Mouse (Mus musculus) heart, embryonic 10.5 days (tissue): ENCODE results near the gene Echdc3. TPM values are rescaled to one million over a fixed set of nuclear protein-coding genes. Genes with fewer than 3 reads are reported as not detected.
A peak's percentile ranks its signal among the peaks of the same experiment; 100 is the strongest.

Experiments used
- DNase-seq: peaks from one replicate; pipeline ENCODE4 v3.0.0-alpha.2; 2017; ENCODE audit warnings: low spot score
- H3K27ac ChIP-seq: fragments of 300-500 bp; sonication (generic); 2 replicates; pipeline ENCODE4 v1.5.1; 2016; ENCODE audit warnings: mild to moderate bottlenecking
- H3K27me3 ChIP-seq: fragments of 300-500 bp; sonication (generic); 2 replicates; pipeline ENCODE4 v1.6.1; 2016; ENCODE audit warnings: mild to moderate bottlenecking; ENCODE audit not compliant: poor library complexity, insufficient read depth, severe bottlenecking
- H3K36me3 ChIP-seq: fragments of 300-500 bp; sonication (generic); 2 replicates; pipeline ENCODE4 v1.6.1; 2016; ENCODE audit warnings: mild to moderate bottlenecking, moderate library complexity
- H3K4me1 ChIP-seq: fragments of 300-500 bp; sonication (generic); 2 replicates; pipeline ENCODE4 v1.6.1; 2016; ENCODE audit warnings: mild to moderate bottlenecking
- H3K4me3 ChIP-seq: fragments of 300-500 bp; sonication (generic); 2 replicates; pipeline ENCODE4 v1.5.1; 2016; ENCODE audit warnings: mild to moderate bottlenecking, moderate library complexity
- H3K9me3 ChIP-seq: fragments of 300-500 bp; sonication (generic); 2 replicates; pipeline ENCODE4 v1.6.1; 2016; ENCODE audit warnings: mild to moderate bottlenecking, moderate library complexity
- WGBS: fragments of 180-500 bp; shearing (Covaris S2); methylation state at CpG from one replicate; pipeline ENCODE4 v1.1.7; 2016; 5-methylcytosine and 5-hydroxymethylcytosine counted together
- polyA plus RNA-seq: library from polyadenylated mRNA; unstranded; fragments of >200 nt; fragmentation: Nextera tagmentation; extraction: Ambion mirVana; gene quantifications from 2 replicates; pipeline ENCODE4 v1.2.1, GENCODE M21; 2016

The Echdc3 gene
- polyA plus RNA-seq, 1 experiment from 2014 or later: 7.2 TPM

- Histone ChIP-seq H3K36me3 (no peaks in the 10 kb centered on the region), H3K4me1 (peaks cover 40% of the 10 kb centered on the region), H3K27me3 (no peaks in the 10 kb centered on the region), H3K27ac (no peak overlapping the region; the same call in 1 of the 2 replicates), H3K4me3 (no peak overlapping the region), H3K9me3 (no peaks in the 10 kb centered on the region)
- WGBS: 86% methylated on average over 3 of the region's 3 CpGs
- no peak for DNase-seq
These were observed 3.1 kb downstream of the Echdc3 start for GRCm38 (mm10) chr2:6209746-6210145.

DNA sequence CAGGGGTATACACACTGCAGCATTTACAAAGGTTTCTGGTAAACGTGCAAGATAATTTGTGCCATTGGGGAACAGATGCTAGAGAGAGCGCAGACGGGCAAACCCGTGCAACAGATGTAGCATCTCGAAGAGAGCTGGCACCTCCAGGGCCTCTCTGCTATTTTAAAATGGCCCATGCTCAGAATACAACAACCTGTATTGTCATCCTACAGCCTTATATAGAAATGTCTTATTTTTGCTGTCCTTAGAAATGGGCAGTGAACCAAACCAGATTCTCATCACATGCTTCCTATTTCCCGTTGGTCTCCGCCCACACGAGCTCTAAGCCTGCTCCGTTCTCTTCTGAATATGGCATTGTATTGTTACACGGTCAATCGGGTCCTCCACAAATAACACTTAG, 3.7 kb downstream of the Echdc3 start:
- Histone ChIP-seq H3K4me1 (peaks cover 40% of the 10 kb centered on the region), H3K36me3 (no peaks in the 10 kb centered on the region), H3K27ac (peak overlapping the region; percentile 62), H3K4me3 (no peak overlapping the region), H3K27me3 (no peaks in the 10 kb centered on the region), H3K9me3 (no peaks in the 10 kb centered on the region)
- no peak for DNase-seq
- WGBS: 74% methylated on average over 11 of the region's 11 CpGs

DNA sequence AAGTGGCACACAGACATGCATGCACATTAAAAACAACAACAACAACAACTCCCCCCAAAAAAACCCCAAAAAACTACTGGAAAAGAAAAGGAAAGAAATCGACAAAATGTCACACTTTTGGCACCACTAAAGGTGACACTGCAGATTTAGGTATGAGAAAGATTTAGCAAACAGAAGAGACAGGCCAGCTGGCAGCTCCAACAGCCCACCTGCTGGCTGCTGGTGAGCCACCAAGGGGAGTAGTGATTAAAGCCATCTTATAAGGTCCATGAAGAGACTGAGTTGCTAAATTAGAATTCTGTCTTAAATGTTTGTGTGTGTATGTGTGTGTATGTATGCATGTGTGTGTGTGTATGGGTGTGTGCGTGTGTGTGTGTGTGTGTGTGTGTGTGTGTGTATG, 5.1 kb downstream of the Echdc3 start:
- H3K4me1 ChIP-seq: peaks cover 38% of the 10 kb centered on the region
- H3K27me3 ChIP-seq: no peaks in the 10 kb centered on the region
- H3K4me3 ChIP-seq: no peak overlapping the region
- no peak for DNase-seq
- H3K36me3 ChIP-seq: no peaks in the 10 kb centered on the region
- no peak overlapping the region for H3K27ac ChIP-seq
- H3K9me3 ChIP-seq: no peaks in the 10 kb centered on the region
- WGBS: 73% methylated on average over 2 of the region's 2 CpGs

DNA sequence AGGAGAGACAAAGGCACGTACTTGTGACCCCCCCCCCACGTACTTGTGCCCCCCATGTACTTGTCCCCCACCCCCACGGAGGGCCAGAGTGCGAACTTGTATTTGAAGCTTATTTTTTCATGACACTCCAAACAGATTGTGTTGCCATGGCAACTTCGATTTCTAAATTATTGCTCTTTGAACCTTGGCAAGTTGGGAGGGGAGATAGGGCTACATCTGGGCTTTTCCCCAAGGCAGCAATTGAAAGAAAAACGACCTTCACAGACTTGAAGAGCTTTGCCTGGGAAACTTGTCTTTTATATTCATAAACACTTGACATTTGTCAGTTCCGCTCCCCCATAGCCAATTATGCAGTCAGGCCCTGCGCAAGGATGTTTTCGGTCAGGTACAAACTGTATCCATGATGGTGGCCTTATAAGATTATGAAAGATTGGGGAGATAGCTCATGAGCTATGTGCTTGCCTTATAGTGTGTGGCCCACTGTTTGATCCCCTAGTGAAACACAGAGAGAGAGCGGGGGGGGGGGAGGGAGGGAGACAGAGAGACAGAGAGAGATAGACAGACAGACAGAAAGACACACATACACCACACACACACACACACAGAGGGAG, 16.4 kb downstream of the Echdc3 start:
- Histone ChIP-seq H3K27me3 (peaks cover 4% of the 10 kb centered on the region; the same call in 1 of the 2 replicates), H3K4me3 (no peak overlapping the region), H3K4me1 (peaks cover 14% of the 10 kb centered on the region; the same call in 1 of the 2 replicates), H3K27ac (no peak overlapping the region), H3K9me3 (no peaks in the 10 kb centered on the region), H3K36me3 (no peaks in the 10 kb centered on the region)
- DNase-seq: no peak
- 68% methylated on average over 10 of the region's 10 CpGs for WGBS

DNA sequence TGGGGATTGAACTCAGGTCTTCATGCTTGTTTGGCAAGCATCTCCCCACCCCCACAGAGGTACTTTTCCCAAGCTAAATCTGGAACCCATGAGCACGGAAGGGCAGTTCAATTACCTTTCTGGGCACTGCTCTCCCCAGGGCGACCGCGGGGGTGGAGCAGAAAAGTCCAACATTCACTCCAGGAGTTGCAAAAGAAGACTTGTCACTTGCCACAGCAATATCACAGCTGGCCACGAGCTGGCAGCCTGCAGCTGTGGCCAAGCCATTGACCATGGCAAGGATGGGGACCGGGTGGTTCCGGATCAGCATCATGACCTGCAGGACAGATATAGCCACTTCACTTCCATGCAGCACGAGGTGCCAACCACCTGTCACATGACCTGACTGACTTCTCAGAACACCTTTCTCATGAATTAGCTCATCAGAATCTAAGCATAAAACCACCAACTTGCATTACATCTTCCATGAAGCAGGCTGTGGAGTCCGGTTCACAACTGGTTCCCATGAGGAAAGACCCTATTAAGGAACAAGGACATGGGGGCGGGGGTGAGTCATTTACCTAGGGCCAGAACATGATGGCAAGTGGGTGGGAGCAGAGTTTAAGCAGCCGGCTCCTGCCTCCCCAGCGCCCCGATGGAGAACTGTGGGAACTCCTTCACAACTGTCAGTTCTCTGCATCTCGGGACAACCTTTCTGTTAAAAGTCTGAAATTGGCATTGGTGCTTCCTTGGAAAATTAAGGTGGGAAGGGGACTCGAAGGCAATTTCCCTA, 17.2 kb downstream of the Echdc3 start:
- peaks cover 4% of the 10 kb centered on the region; the same call in 1 of the 2 replicates for H3K27me3 ChIP-seq
- WGBS: 72% methylated on average over 15 of the region's 15 CpGs
- H3K9me3 ChIP-seq: no peaks in the 10 kb centered on the region
- H3K4me3 ChIP-seq: no peak overlapping the region
- no peak for DNase-seq
- H3K4me1 ChIP-seq: peaks cover 14% of the 10 kb centered on the region; the same call in 1 of the 2 replicates
- no peak overlapping the region for H3K27ac ChIP-seq
- H3K36me3 ChIP-seq: no peaks in the 10 kb centered on the region

DNA sequence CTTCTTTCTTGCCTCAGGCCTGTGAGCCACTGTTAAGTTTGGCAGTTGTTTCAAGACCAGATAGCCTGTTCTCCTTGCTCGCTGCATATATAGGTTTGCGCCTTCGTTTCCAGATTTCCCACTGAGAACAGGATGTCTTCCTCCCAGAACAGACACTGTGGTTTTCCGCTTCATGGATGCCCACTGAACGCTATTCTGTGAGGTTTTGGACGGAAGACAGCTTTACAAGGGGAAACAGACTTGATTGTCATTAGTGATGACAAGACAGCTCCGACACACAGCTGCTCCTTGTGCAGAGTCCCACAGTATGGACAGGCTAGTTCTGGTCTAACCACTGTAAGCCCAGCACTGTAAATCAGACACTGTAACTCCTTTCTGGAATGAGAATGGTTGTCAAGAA, 18.3 kb downstream of the Echdc3 start:
- Histone ChIP-seq H3K36me3 (no peaks in the 10 kb centered on the region), H3K27me3 (peaks cover 4% of the 10 kb centered on the region; the same call in 1 of the 2 replicates), H3K27ac (no peak overlapping the region), H3K9me3 (no peaks in the 10 kb centered on the region), H3K4me1 (peaks cover 14% of the 10 kb centered on the region; the same call in 1 of the 2 replicates), H3K4me3 (no peak overlapping the region)
- WGBS: 71% methylated on average over 7 of the region's 7 CpGs
- DNase-seq: no peak

DNA sequence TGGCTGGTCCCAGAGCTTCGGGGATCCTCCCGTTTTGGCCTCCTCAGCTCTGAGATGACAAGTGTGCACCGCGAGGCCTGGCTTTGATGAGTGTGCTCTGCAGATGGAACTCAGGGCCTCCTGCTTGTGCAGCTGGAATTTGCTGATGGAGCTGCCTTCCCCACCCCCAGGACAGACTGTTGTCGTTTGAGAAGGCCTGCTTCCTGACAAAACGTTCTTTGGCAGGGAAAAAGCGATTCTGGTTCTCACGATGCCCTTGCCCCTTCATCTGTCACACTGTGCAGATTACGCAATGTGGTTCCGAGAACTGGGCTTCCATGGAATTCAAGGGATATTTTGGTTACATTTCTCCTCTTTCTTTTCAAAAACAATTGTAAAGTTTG, 19.3 kb downstream of the Echdc3 start:
- 38% methylated on average over 10 of the region's 10 CpGs for WGBS
- Histone ChIP-seq H3K27ac (no peak overlapping the region), H3K36me3 (no peaks in the 10 kb centered on the region), H3K27me3 (peaks cover 4% of the 10 kb centered on the region; the same call in 1 of the 2 replicates), H3K9me3 (no peaks in the 10 kb centered on the region), H3K4me1 (peaks cover 14% of the 10 kb centered on the region; the same call in 1 of the 2 replicates), H3K4me3 (no peak overlapping the region)
- DNase-seq: no peak

DNA sequence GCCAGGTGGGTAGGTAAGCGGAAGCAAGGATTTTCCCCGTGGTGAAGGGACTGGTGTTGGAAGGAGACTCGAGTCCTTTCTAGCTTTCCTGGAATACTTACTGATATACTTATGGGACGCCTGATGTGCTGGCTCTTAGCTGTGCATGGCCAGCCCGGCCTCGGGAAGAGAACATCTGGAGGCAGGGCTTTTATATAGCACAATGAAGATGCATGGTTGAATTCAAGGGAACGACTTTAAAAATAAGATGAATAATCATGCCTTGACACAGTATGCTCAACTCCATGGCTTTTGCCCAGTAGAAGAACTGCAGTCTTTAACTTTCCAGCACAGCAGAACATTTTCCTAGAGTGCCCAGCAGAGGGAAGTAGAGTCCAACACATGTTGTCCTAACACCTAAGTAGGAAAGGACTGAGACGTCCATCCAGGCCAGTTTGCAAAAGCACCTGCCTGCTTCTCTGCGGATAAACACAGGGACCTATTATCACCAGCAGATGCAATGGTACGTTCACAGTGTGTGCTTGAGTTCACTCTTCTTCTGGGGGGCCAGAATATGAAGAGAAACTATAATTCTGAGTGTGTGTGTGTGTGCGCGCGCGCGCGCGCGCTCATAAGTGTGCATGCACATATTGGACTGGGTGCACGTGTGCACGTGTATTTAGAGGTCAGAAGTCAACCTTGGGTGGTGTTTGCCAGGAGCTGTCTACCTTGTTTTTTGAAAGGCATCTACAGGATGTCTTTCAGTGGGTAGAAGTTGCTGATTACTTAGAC, 19.8 kb downstream of the Echdc3 start:
- WGBS: 72% methylated on average over 20 of the region's 20 CpGs
- Histone ChIP-seq H3K9me3 (no peaks in the 10 kb centered on the region), H3K4me3 (no peak overlapping the region), H3K27me3 (peaks cover 4% of the 10 kb centered on the region; the same call in 1 of the 2 replicates), H3K36me3 (no peaks in the 10 kb centered on the region), H3K27ac (no peak overlapping the region), H3K4me1 (peaks cover 14% of the 10 kb centered on the region; the same call in 1 of the 2 replicates)
- DNase-seq: no peak

GRCm38 (mm10) chr2:6190036-6190435, 22.8 kb downstream of the Echdc3 start:
- DNase-seq: no peak
- Histone ChIP-seq H3K27me3 (peaks cover 4% of the 10 kb centered on the region; the same call in 1 of the 2 replicates), H3K4me3 (no peak overlapping the region), H3K9me3 (no peaks in the 10 kb centered on the region), H3K36me3 (no peaks in the 10 kb centered on the region), H3K4me1 (peaks cover 19% of the 10 kb centered on the region; the same call in 1 of the 2 replicates), H3K27ac (no peak overlapping the region)
- WGBS: 80% methylated on average over 6 of the region's 6 CpGs

DNA sequence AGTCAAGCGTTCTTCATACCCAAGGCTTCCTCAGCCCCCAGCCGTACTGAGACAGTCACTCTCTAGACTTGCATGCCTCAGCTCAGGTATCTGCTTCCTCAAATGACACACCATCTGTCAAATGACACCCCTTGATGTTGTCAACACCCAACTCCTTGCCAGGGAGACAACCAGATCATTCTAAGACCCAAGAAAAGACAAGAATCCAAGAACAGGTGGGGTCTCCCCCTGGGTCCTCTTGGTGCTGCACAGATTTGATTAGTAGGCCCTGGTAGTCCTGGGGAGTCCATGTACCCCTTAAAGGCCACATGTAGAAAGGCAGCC, 23.2 kb downstream of the Echdc3 start:
- 63% methylated on average over 2 of the region's 2 CpGs for WGBS
- no peak overlapping the region for H3K4me3 ChIP-seq
- H3K27me3 ChIP-seq: peaks cover 4% of the 10 kb centered on the region; the same call in 1 of the 2 replicates
- no peak overlapping the region for H3K27ac ChIP-seq
- peaks cover 19% of the 10 kb centered on the region; the same call in 1 of the 2 replicates for H3K4me1 ChIP-seq
- H3K36me3 ChIP-seq: no peaks in the 10 kb centered on the region; the same call in 1 of the 2 replicates
- 0 out of 2 replicates have a peak, but pooled peaks cover 3% of the 10 kb centered on the region for H3K9me3 ChIP-seq
- no peak for DNase-seq

GRCm38 (mm10) chr2:6188891-6189674, 23.8 kb downstream of the Echdc3 start:
- peaks cover 4% of the 10 kb centered on the region; the same call in 1 of the 2 replicates for H3K27me3 ChIP-seq
- WGBS: 82% methylated on average over 11 of the region's 11 CpGs
- 0 out of 2 replicates have a peak, but pooled peaks cover 4% of the 10 kb centered on the region for H3K9me3 ChIP-seq
- peaks cover 19% of the 10 kb centered on the region; the same call in 1 of the 2 replicates for H3K4me1 ChIP-seq
- H3K36me3 ChIP-seq: no peaks in the 10 kb centered on the region; the same call in 1 of the 2 replicates
- DNase-seq: no peak
- H3K4me3 ChIP-seq: no peak overlapping the region
- H3K27ac ChIP-seq: no peak overlapping the region

DNA sequence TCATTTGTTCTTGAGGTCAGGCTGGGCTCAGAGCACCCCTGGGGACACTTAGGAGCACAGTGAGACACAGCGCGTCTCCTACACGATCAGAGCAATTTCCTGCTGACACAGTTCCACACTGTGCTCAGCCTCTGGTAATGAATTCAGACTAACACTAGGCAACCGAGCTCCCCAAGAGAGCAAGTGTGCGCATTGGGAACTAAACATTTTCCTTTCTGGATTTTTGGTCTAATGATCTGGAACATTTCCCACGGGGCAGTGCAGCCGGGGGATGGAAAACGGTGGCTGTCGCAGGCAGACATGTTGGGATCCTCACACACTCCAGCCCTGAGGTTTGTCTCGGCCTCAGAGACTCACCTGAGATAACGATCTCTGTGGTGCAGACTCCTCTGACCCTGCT, 25.4 kb downstream of the Echdc3 start:
- H3K27ac ChIP-seq: no peak overlapping the region
- DNase-seq: no peak

More for the DNA sequence above, 25.4 kb downstream of the Echdc3 start:
- peaks cover 4% of the 10 kb centered on the region; the same call in 1 of the 2 replicates for H3K27me3 ChIP-seq
- no peaks in the 10 kb centered on the region; the same call in 1 of the 2 replicates for H3K36me3 ChIP-seq
- H3K4me3 ChIP-seq: no peak overlapping the region
- 71% methylated on average over 11 of the region's 11 CpGs for WGBS
- H3K9me3 ChIP-seq: 0 out of 2 replicates have a peak, but pooled peaks cover 4% of the 10 kb centered on the region
- peaks cover 10% of the 10 kb centered on the region; the same call in 1 of the 2 replicates for H3K4me1 ChIP-seq
